Mouse (Mus musculus) limb, embryonic 11.5 days (tissue): ENCODE measurements around the gene Gm10570. TPM values are rescaled to one million over a fixed set of nuclear protein-coding genes. Genes with fewer than 3 reads are reported as not detected.

Source experiments
- ATAC-seq: fragments of 200-750 bp; cut with Nextera tagmentation; 2 replicates; pipeline ENCODE4 v1.8.0; 2017; ENCODE audit warnings: low read depth; ENCODE audit not compliant: insufficient number of reproducible peaks, low FRiP score, low TSS enrichment
- DNase-seq: peaks from one replicate; pipeline ENCODE4 v3.0.0-alpha.2; 2015; ENCODE audit warnings: low spot score
- H3K27ac ChIP-seq: fragments of 300-500 bp; sonication (generic); replicated peaks from 2 replicates; pipeline ENCODE4 v1.5.1; 2014; ENCODE audit warnings: low read depth, mild to moderate bottlenecking, low read length
- H3K27me3 ChIP-seq: fragments of 300-500 bp; sonication (generic); 2 replicates; pipeline ENCODE4 v1.6.1; 2014; ENCODE audit warnings: mild to moderate bottlenecking, low read length, mixed read lengths; ENCODE audit not compliant: control insufficient read depth, insufficient read depth
- H3K36me3 ChIP-seq: fragments of 300-500 bp; sonication (generic); 2 replicates; pipeline ENCODE4 v1.6.1; 2014; ENCODE audit warnings: mild to moderate bottlenecking, low read length, moderate library complexity, mixed read lengths; ENCODE audit not compliant: control insufficient read depth, insufficient read depth
- H3K4me1 ChIP-seq: fragments of 300-500 bp; sonication (generic); 2 replicates; pipeline ENCODE4 v1.6.1; 2014; ENCODE audit warnings: low read length, mixed read lengths; ENCODE audit not compliant: control insufficient read depth, insufficient read depth
- H3K4me2 ChIP-seq: fragments of 300-500 bp; sonication (generic); 2 replicates; pipeline ENCODE4 v1.6.1; 2014; ENCODE audit warnings: low read depth, mild to moderate bottlenecking, moderate library complexity; ENCODE audit not compliant: severe bottlenecking
- H3K4me3 ChIP-seq: fragments of 300-500 bp; sonication (generic); 2 replicates; pipeline ENCODE4 v1.5.1; 2014; ENCODE audit warnings: low read depth, low read length
- H3K9ac ChIP-seq: fragments of 300-500 bp; sonication (generic); 2 replicates; pipeline ENCODE4 v1.6.1; 2014; ENCODE audit warnings: mild to moderate bottlenecking, low read length
- H3K9me3 ChIP-seq: fragments of 300-500 bp; sonication (generic); 2 replicates; pipeline ENCODE4 v1.6.1; 2016; ENCODE audit warnings: low read length; ENCODE audit not compliant: control insufficient read depth
- whole genome bisulfite sequencing: fragments of 180-500 bp; shearing (Covaris S2); extraction: QIAGEN DNeasy Blood & Tissue Kit; methylation state at CpG from one replicate; pipeline ENCODE4 v1.1.7; 2014; 5-methylcytosine and 5-hydroxymethylcytosine counted together
- polyA plus RNA-seq: library from polyadenylated mRNA; unstranded; fragments of >200 nt; fragmentation: Nextera tagmentation; extraction: Ambion mirVana; gene quantifications from 2 replicates; pipeline ENCODE4 v1.2.1, GENCODE M21; 2014

Gene Gm10570
- polyA plus RNA-seq, 1 experiment from 2014 or later, result not detected

DNA sequence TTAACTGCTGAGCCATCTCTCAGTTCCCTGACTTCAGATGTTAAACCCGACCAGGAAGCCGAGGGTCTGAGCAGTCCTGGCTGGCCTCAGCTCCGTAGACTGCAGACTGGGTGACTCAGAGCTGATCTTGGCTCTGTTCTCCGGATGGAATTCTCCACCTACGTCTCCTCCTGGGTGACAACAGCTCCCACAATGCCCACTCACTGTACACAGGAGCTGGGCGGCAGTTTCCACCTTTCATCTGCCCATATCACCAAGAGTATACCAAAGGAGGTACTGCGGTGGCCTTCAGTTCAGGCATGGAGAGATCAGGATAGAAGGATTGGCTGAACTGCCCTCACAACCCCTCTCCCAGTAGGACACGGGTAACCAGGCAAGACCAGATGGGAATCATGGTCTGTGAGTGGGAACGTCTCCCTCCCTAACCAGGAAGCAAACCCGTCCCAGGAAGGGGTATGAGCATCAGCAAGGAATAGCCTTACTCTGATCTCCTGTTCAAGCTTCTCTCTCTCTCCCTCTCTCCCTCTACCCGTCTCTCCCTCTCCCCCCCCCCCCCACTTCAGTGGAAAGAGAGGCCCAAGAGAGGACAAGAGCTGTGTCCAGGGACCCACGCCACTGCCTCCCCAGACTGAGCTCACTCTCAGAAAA lies 34.7 kb downstream of the Gm10570 start:
- DNase-seq (peak; percentile 45), ATAC-seq (peak; percentile 19; the same call in 1 of the 2 replicates)
- peaks cover 6% of the 10 kb centered on the region; the same call in 1 of the 2 replicates for H3K4me1 ChIP-seq
- peak overlapping the region; percentile 77 for H3K27ac ChIP-seq
- peak overlapping the region; percentile 89 for H3K9ac ChIP-seq
- H3K9me3 ChIP-seq, result no peaks in the 10 kb centered on the region
- H3K27me3 ChIP-seq, result 0 out of 2 replicates have a peak, but pooled peaks cover 5% of the 10 kb centered on the region
- 16% methylated on average over 11 of the region's 12 CpGs for WGBS
- peak overlapping the region; percentile 79 for H3K4me3 ChIP-seq
- no peaks in the 10 kb centered on the region for H3K36me3 ChIP-seq
- peak overlapping the region; percentile 84 for H3K4me2 ChIP-seq

DNA sequence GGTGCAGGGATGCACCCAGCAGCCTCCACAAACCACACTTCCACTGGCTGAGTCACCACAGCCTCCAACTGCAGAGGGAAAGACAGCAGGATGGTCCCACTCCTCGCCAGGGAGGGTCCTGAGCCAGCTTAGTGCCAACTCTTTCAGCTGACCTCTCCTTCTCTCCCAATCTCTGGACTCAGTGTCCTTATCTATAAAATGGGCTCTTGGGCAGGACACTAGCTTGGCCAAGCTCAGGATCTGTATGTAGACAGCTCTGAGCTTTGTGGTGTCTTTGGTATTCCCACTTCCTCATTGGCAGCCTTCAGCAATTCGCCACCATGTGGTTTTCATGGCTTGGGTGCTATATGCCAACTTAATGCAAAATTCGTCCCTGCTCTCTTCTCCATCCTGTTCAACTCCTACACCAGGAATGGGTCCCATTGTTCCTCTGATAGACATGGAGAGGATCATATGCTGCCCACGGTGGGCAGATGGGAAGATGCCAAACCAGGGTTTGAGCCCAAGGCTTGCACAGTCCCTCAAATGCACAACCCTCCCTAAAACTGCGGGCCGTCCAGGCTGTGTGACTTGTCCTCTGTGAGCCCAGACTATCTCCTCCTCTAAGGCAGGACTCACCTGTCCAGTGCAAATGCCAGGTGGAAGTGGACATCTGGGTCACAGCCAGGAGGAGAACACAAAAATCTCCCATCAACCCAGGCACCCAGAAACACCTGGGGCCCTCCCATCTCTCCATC lies 37.7 kb downstream of the Gm10570 start:
- H3K9ac ChIP-seq, result no peak overlapping the region
- no peak overlapping the region for H3K4me3 ChIP-seq
- H3K36me3 ChIP-seq, result no peaks in the 10 kb centered on the region
- H3K4me1 ChIP-seq, result peaks cover 14% of the 10 kb centered on the region; the same call in 1 of the 2 replicates
- DNase-seq (no peak), ATAC-seq (no peak)
- no peaks in the 10 kb centered on the region for H3K27me3 ChIP-seq
- no peaks in the 10 kb centered on the region for H3K9me3 ChIP-seq
- WGBS, result 86% methylated on average over 6 of the region's 6 CpGs
- no peak overlapping the region for H3K4me2 ChIP-seq
- no peak overlapping the region for H3K27ac ChIP-seq

DNA sequence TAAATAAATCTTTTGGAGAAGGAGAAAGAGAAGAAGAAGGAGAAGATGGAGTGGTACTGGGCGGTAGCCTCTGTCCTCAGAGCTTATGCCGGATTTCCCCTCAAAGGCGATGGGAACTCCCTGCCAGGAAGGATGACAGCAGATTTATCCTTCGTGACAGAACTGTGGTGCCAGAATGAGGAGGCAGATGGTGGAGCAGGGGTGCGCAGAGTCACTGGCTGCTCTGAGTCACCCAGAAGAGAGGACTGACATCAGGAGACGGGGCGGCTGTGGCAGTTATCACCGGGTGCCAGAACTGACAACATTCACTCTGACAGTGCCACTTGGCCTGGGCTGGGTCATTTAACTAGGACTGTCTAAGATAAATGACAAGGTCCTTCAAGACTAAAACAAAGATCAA lies 38.4 kb downstream of the Gm10570 start:
- no peaks in the 10 kb centered on the region for H3K27me3 ChIP-seq
- H3K4me2 ChIP-seq, result no peak overlapping the region
- WGBS, result 85% methylated on average over 8 of the region's 8 CpGs
- no peak overlapping the region for H3K9ac ChIP-seq
- H3K9me3 ChIP-seq, result no peaks in the 10 kb centered on the region
- H3K4me3 ChIP-seq, result no peak overlapping the region
- ATAC-seq (no peak), DNase-seq (no peak)
- no peaks in the 10 kb centered on the region for H3K36me3 ChIP-seq
- H3K4me1 ChIP-seq, result peaks cover 14% of the 10 kb centered on the region; the same call in 1 of the 2 replicates
- H3K27ac ChIP-seq, result no peak overlapping the region

DNA sequence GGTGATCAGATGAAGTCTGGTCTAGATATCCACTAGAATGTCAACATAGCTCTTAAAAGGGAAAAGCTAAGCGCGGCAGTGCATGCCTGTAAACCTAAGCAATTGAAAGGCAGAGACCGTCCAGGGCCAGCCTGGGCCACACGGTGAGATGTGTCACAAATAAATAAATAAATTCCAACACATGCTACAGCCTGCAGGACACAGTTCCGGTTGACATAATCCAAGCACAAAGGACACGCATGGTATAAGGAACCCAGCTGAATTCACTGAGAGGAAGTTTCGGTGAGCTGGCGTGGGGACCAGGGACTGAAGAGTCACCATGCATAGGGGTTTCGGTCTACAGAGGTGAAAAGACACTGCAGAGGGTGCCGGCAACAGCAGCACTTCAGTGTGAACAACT lies 39.7 kb downstream of the Gm10570 start:
- ATAC-seq (no peak), DNase-seq (no peak)
- H3K36me3 ChIP-seq, result no peaks in the 10 kb centered on the region
- no peak overlapping the region for H3K9ac ChIP-seq
- no peaks in the 10 kb centered on the region for H3K9me3 ChIP-seq
- peaks cover 14% of the 10 kb centered on the region; the same call in 1 of the 2 replicates for H3K4me1 ChIP-seq
- WGBS, result 90% methylated on average over 10 of the region's 10 CpGs
- no peaks in the 10 kb centered on the region for H3K27me3 ChIP-seq
- H3K4me2 ChIP-seq, result no peak overlapping the region
- H3K27ac ChIP-seq, result no peak overlapping the region
- H3K4me3 ChIP-seq, result no peak overlapping the region

DNA sequence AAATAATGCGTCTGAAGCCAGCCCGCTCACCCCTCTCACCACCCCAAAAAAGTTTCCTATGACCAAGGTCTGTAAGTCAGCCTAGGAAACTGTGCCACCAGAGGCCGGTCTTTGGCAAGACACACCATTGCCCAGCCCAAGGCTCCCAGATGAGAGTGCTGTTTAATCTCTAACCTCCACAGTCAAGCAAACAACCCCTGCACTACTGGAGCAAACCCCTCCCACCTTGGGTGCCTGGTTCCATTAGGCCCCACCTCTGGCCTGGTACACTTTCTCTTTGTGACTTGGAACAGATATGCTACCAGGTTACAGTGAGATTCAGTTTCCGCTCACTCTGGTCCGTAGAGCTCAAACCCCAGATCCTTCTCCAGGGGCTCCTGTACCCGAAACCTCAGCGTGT lies 41.4 kb downstream of the Gm10570 start:
- Histone ChIP-seq H3K27me3 (no peaks in the 10 kb centered on the region), H3K4me1 (0 out of 2 replicates have a peak, but pooled peaks cover 11% of the 10 kb centered on the region), H3K4me3 (no peak overlapping the region), H3K9ac (peak overlapping the region; percentile 34; the same call in 1 of the 2 replicates), H3K9me3 (no peaks in the 10 kb centered on the region), H3K36me3 (peaks cover 4% of the 10 kb centered on the region; the same call in 1 of the 2 replicates), H3K27ac (no peak overlapping the region), H3K4me2 (no peak overlapping the region)
- no peak for ATAC-seq
- WGBS, result 80% methylated on average over 7 of the region's 7 CpGs
- DNase-seq, result no peak

DNA sequence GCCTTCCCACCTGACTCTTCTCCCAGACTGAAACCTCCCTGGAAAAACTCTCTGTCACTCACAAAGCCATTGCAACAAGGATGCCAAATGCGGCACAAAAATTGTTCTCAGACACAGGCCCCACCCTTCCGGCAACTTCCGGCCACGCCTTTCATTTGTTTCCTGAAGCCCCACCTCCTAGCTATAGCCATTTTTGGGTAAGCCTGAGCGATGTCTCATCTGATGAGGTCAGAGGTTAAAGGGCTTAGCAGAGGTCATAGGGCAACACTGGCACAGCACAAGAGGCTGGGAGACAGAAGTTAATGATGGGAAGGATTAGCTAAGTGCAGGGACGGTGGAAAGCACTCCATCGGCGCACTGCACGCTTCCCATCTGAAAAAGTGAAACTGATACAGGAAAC lies 41.9 kb downstream of the Gm10570 start:
- WGBS, result 51% methylated on average over 9 of the region's 9 CpGs
- Histone ChIP-seq H3K4me1 (0 out of 2 replicates have a peak, but pooled peaks cover 11% of the 10 kb centered on the region), H3K36me3 (peaks cover 4% of the 10 kb centered on the region; the same call in 1 of the 2 replicates), H3K27ac (no peak overlapping the region), H3K4me3 (no peak overlapping the region), H3K9ac (no peak overlapping the region), H3K4me2 (no peak overlapping the region), H3K27me3 (no peaks in the 10 kb centered on the region), H3K9me3 (no peaks in the 10 kb centered on the region)
- ATAC-seq, result no peak
- DNase-seq, result no peak

DNA sequence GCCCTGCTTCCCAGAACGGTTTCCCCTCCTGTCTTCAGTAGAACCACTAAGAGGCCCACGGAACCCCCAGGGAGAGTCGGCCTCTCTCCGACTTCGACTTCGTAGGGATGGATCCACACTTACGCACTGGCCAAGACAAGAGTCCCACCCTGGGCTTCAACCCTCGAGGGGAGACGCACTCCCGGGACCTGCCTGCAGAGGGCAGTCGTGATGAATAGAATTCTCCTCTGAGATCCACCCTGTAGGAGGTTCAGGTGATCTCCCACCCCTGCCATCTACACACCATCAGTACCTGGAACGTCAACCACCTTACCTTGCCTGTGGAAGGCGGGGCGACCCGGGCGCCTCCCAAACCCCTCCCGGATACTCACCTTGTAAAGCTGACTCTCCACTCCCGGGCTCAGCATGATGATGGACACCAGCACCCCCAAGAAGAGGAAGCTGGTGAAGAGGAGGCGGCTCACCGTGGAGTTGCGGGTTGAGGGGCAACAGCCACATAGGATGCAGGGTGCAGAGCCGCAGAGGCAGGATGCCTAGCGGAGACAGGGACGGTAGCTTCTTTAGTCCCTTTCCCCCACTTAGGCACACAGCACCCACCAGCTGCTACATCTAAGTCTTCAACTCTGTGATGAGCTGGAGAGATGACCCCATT lies 43.6 kb downstream of the Gm10570 start:
- H3K27me3 ChIP-seq, result no peaks in the 10 kb centered on the region
- 24% methylated on average over 24 of the region's 24 CpGs for WGBS
- H3K4me3 ChIP-seq, result no peak overlapping the region
- H3K27ac ChIP-seq, result no peak overlapping the region
- peak; percentile 84 for DNase-seq
- 0 out of 2 replicates have a peak, but pooled peaks cover 11% of the 10 kb centered on the region for H3K4me1 ChIP-seq
- H3K4me2 ChIP-seq, result no peak overlapping the region
- H3K9ac ChIP-seq, result no peak overlapping the region
- ATAC-seq, result no peak
- H3K9me3 ChIP-seq, result no peaks in the 10 kb centered on the region
- peaks cover 4% of the 10 kb centered on the region; the same call in 1 of the 2 replicates for H3K36me3 ChIP-seq

DNA sequence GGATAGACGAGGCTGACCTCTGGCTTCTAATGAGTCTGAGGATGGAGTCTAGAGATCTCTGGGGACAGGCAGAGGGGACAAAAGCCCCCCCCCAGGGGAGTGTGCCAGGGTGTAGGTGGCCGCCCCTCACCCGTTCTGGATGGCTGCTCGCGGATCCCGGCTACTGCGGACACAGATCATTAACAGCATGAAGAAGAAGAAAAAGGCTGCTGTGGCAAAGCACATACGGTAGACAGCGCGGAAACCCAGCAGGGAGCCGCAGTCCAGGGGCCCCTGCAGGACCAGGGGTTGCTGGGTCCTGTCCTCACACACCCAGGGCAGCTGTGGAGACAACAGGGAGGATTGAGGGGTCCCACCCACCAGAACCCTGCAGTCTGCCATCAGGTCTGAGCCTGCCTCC lies 44.3 kb downstream of the Gm10570 start:
- Histone ChIP-seq H3K9ac (no peak overlapping the region; the same call in 1 of the 2 replicates), H3K4me1 (0 out of 2 replicates have a peak, but pooled peaks cover 11% of the 10 kb centered on the region), H3K27ac (no peak overlapping the region), H3K4me3 (no peak overlapping the region), H3K27me3 (no peaks in the 10 kb centered on the region), H3K4me2 (no peak overlapping the region), H3K9me3 (no peaks in the 10 kb centered on the region), H3K36me3 (peaks cover 4% of the 10 kb centered on the region; the same call in 1 of the 2 replicates)
- no peak for DNase-seq
- no peak for ATAC-seq
- WGBS, result 41% methylated on average over 11 of the region's 11 CpGs
